Mouse (Mus musculus) left cerebral cortex, postnatal 14 days (tissue): Measurements from ENCODE around the gene Arhgap9. TPM values are rescaled to one million over a fixed set of nuclear protein-coding genes. Genes with fewer than 3 reads are reported as not detected.

Experiments used
- DNase-seq, 2 experiments: peaks; one replicate each; pipeline ENCODE4 v3.0.0; 2021 to 2022; ENCODE audit warnings: low spot score in 2 of 2, mixed read lengths in 1 of 2
- intact Hi-C: fragments of 180-260 bp; cut with DNase I; formaldehyde crosslinking; loops from one replicate; pipeline ENCODE4 v1.15.1; 2025
- total RNA-seq, 2 experiments: library from RNA; stranded (reverse); gene quantifications; 2 replicates each; pipeline ENCODE4 v1.2.3; 2021

The Arhgap9 gene
- total RNA-seq, 2 experiments from 2014 or later: 0.66 to 1.2 TPM

GRCm38 (mm10) chr10:127317277-127317676 lies 4.5 kb upstream of the Arhgap9 start:
- DNase-seq: no peak
- intact Hi-C loops: no loop called here

- intact Hi-C loops: no loop called here
- no peak for DNase-seq
Measured at GRCm38 (mm10) chr10:127318009-127318408, 3.8 kb upstream of the Arhgap9 start.

- intact Hi-C loops: no loop called here
- DNase-seq: no peak
Measured at GRCm38 (mm10) chr10:127319969-127320368, 1.8 kb upstream of the Arhgap9 start.

DNA sequence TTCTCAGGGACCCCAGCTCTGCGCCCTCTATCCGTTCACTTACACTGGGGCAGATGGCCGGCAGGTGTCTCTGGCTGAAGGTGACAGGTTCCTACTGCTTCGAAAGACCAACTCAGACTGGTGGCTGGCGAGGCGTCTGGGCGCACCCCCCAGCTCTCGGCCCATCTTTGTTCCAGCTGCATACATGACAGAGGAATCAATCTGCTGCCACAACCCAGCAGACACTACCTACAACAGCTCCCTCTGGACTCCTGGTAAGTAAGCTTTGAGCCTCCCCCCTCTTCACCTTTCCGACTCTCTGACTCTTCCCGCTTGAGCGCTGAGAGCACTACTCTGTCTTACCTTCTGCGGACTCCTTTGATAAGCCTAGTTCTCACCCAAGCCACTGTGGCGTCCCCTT lies 414 bp downstream of the Arhgap9 start:
- no peak for DNase-seq

GRCm38 (mm10) chr10:127322669-127323068 lies 905 bp downstream of the Arhgap9 start:
- intact Hi-C loops: no loop called here

More for the DNA sequence above, 414 bp downstream of the Arhgap9 start:
- intact Hi-C loops: no loop called here

GRCm38 (mm10) chr10:127323131-127323855 lies 1.5 kb downstream of the Arhgap9 start:
- intact Hi-C loops: no loop called here
- no peak for DNase-seq

More at GRCm38 (mm10) chr10:127322669-127323068, 905 bp downstream of the Arhgap9 start:
- DNase-seq: no peak

- intact Hi-C loops: no loop called here
Measured at GRCm38 (mm10) chr10:127324495-127324894, 2.7 kb downstream of the Arhgap9 start.

GRCm38 (mm10) chr10:127325454-127326016 lies 3.8 kb downstream of the Arhgap9 start:
- intact Hi-C loops: no loop called here

More at GRCm38 (mm10) chr10:127324495-127324894, 2.7 kb downstream of the Arhgap9 start:
- DNase-seq: no peak

GRCm38 (mm10) chr10:127326017-127326801 lies 4.4 kb downstream of the Arhgap9 start:
- no peak for DNase-seq
- intact Hi-C loops: no loop called here

More at GRCm38 (mm10) chr10:127325454-127326016, 3.8 kb downstream of the Arhgap9 start:
- DNase-seq: no peak

DNA sequence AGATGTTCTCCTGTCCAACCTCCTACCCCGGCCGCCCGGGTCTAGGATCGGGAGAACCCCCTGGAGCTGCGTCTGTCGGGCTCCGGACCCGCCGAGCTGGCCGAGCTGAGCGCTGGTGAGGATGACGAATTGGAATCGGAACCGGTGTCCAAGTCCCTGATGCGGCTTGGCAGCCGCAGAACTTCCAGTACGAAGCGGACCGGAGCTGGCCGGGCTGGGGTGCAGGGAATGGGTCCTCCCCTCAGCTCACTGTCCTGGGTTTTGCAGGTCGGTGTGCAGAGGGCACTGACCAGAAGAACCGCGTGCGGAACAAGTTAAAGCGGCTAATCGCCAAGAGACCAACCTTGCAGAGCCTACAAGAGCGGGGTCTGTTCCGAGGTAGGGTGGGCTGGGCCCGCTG lies 5.1 kb downstream of the Arhgap9 start:
- intact Hi-C loops: no loop called here
- DNase-seq: no peak

- intact Hi-C loops: no loop called here
- no peak for DNase-seq
Measured at GRCm38 (mm10) chr10:127327461-127328145, 5.8 kb downstream of the Arhgap9 start.

- DNase-seq: no peak
- intact Hi-C loops: no loop called here
Measured at GRCm38 (mm10) chr10:127330212-127330611, 8.4 kb downstream of the Arhgap9 start.

DNA sequence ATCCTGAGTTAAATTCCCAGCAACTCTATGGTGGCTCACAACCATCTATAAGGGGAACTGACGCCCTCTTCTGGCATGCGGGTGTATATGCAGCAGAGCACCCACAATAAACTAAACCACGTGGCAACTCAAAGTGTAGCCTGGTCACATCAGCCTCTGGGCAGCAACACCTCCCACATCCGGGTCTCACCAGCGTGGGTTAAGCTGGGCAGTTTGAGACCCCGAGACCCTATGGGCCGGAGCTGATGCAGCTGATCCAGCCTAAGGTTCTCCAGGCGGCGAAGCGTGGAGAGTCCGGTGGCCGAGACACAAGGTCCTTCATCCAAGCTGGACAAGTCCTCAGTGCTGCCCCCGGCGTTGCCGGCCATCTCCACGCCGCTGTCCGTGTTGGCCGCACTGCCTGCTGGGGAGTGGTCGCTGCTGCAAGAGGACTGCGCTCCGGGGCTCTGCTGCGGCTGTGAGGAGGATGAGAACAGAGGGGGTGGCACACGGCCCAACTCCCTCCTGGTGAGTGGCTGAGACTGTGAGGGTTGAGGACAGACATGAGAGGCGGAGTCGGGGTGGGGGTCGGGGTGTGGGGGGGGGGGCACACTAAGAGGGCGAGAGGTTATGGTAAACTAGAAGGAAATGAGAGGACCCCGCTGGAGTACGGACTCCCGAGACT lies 10.6 kb downstream of the Arhgap9 start:
- DNase-seq: no peak
- intact Hi-C loops: no loop called here

GRCm38 (mm10) chr10:127333152-127333551 lies 11.4 kb downstream of the Arhgap9 start:
- no peak for DNase-seq
- intact Hi-C loops: no loop called here

DNA sequence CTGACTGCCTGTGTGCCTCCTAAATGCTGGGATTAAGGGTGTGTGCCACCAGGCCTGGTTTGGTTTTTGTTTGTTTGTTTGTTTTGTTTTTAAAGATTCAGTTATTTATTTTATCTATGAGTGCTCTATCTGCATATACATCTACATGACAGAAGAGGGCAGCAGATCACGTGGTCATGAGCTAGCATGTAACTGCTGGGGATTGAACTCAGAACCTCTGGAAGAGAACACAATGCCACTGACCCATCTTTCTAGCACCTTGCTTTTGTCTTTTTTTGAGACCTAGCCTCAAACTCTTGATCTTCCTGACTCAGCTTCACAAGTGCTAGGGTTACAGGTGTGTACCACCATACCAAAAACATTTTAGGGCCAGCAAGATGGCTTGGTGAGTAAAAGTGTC lies 13.5 kb downstream of the Arhgap9 start:
- intact Hi-C loops: loop anchor here (5.0 kb wide), 1 partner anchor 202 kb away; no protein-coding TSS in a partner anchor
- no peak for DNase-seq

DNA sequence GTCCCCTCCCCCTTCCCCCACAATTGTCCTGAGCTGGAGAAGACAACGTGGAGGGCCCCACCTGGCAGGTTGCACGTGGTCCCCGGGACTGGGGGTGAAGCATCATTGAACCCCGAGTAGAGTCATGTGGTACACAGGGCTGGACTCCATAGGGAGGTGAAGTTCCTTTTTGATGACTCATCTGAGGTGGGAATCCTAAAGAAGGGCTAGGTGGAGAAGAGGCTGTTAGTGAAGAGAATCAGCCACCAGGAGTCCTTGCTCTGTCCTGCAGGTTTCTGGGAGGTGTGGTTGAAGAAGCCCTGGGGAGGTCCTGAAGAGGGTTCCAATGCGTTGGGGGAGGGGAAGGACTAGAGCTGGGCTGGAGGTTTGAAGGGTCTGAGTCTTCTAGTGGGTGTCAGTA lies 15.2 kb downstream of the Arhgap9 start:
- no peak for DNase-seq
- intact Hi-C loops: loop anchor here (5.0 kb wide), 1 partner anchor 200 kb away; no protein-coding TSS in a partner anchor

GRCm38 (mm10) chr10:127337536-127338099 lies 15.9 kb downstream of the Arhgap9 start:
- intact Hi-C loops: loop anchor here (5.0 kb wide), 1 partner anchor 200 kb away; no protein-coding TSS in a partner anchor
- no peak for DNase-seq

DNA sequence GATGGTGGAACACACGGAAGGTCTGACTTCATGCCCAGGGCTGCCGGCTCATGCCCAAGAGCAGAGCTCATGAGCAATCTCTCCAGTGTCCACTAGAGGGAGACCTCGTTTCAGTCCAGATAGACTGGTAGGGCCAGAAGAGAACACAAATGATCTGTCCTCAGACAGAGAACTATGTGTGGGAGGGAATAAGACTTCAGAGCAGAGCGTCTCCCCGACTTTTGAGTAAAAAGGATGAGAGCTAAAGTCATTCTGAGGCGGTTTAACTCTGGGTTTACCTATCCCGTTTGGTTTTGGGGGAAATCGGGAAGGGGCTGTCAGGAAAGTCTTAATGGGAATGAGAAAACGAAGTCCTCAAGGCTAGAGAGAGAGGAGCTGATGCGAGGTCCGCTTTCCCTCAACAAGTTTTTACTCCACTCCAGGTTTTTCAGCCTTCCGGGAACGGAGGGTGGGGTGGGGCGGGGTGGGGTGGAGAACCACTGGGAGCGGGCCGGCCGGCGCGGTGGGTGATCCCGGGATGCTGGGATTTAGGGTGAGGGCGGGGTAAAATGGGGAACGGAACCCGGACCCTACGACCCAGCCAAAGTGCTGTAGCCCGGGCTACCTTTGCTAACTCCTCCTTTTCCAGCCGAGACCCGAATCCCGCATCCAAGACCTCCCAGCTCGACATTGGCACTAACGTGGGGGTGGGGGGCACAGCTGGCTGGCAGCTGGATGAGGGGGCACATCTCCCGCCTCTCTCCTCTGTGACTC lies 17.3 kb downstream of the Arhgap9 start:
- DNase-seq: peak; percentile 93 to 94
- intact Hi-C loops: loop anchor here (5.0 kb wide), 1 partner anchor 198 kb away; no protein-coding TSS in a partner anchor
